ENCODE assay signal across 22 mouse cellular contexts in genomic region chr2:165100749-165101148, GRCm38 (mm10). TPM values are rescaled to one million over a fixed set of nuclear protein-coding genes. Genes with fewer than 3 reads are reported as not detected.
"Had no signal": no experiment of that assay in that cellular context is flagged by ENCODE, and none has a peak within 500 bp of the region (broad histone marks: within the 10 kb centered on the region; RNA-seq: fewer than 3 reads in every experiment).

No protein-coding gene starts in this region.

- H3K9ac ChIP-seq: limb, embryonic 12.5 days; liver, embryonic 13.5 days; liver, postnatal 0 days; lung, embryonic 15.5 days; midbrain, embryonic 13.5 days; neural tube, embryonic 12.5 days had no signal

- H3K4me1 ChIP-seq: liver, embryonic 13.5 days; lung, embryonic 15.5 days had no signal

- H3K27ac ChIP-seq: layer of hippocampus, adult 2 months; limb, embryonic 12.5 days; liver, embryonic 13.5 days; lung, embryonic 15.5 days; midbrain, embryonic 13.5 days; neural tube, embryonic 12.5 days had no signal

- H3K9me3 ChIP-seq: limb, embryonic 12.5 days; liver, embryonic 13.5 days; lung, embryonic 15.5 days; midbrain, embryonic 13.5 days; neural tube, embryonic 12.5 days had no signal

- H3K4me3 ChIP-seq: layer of hippocampus, adult 2 months; limb, embryonic 12.5 days; liver, embryonic 13.5 days; lung, embryonic 15.5 days; midbrain, embryonic 13.5 days; neural tube, embryonic 12.5 days had no signal

- H3K4me2 ChIP-seq: limb, embryonic 12.5 days; liver, embryonic 13.5 days; lung, embryonic 15.5 days; midbrain, embryonic 13.5 days; neural tube, embryonic 12.5 days had no signal

- DNase-seq: kidney, postnatal 10 days; kidney, postnatal 4 days; liver; liver, embryonic 13.5 days; liver, postnatal 0 days; lung, postnatal 36 days; right cerebral cortex, postnatal 14 days; thymus, adult 2 months; thymus, postnatal 25 days had no signal

- ATAC-seq: liver, postnatal 0 days; midbrain, embryonic 13.5 days had no signal

- H3K36me3 ChIP-seq: limb, embryonic 12.5 days; liver, embryonic 13.5 days; lung, embryonic 15.5 days; midbrain, embryonic 13.5 days; neural tube, embryonic 12.5 days had no signal

RNA-seq across cellular contexts. Expression of gene 1700025C18Rik, which starts 10.2 kb away (rescaled TPM):
- total RNA-seq: layer of hippocampus, adult 2 months; layer of hippocampus, postnatal 10 days; left cerebral cortex, postnatal 36 days; megakaryocyte progenitor cell, adult 5-6 weeks; monocyte, adult 5-6 weeks; neutrophil, adult 5-6 weeks had no signal
- polyA plus RNA-seq: kidney, embryonic 14.5 days; limb, embryonic 12.5 days; liver, embryonic 13.5 days; liver, postnatal 0 days; lung, embryonic 15.5 days; midbrain, embryonic 13.5 days; neural tube, embryonic 12.5 days; spleen, adult 2 months; thymus, adult 2 months; urinary bladder, adult 2 months had no signal
